Mouse (Mus musculus): ENCODE measurements around the gene Bmi1. TPM values are rescaled to one million over a fixed set of nuclear protein-coding genes. Genes with fewer than 3 reads are reported as not detected.

Gene Bmi1
- polyA plus RNA-seq (2012; rRNA removed): 36.2 and 46.9 TPM in 2 replicates

DNA sequence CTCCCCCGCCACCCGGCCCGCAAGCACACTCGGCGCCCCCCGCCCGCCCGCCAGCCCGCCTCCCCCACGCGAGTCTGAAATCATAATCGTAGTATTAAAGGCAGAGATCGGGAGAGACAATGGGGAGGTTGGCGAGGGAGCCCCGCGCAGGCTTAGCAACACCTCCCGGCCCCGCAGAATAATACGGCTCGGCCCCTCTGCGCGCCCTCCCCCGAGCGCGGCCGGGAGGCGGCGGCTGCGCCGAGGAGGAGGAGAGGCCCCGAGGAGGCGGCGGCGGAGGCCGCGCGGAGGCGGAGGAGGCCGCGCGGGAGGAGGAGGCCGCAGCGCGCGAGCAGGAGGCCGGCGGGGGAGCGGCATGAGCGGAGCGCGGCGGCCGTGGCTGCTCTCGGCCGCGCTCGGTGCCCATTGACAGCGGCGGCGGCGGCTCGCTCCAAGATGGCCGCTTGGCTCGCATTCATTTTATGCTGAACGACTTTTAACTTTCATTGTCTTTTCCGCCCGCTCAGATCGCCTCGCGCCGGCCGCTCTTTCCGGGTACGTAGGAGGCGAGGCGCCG lies at the start of gene Bmi1:
Gene Bmi1 (plus strand): TSS at position 83 of the 556 bp plus-strand sequence.
- H3K4me1 ChIP-seq (ENCODE audit: control insufficient read depth, insufficient read depth, low read length): 0 out of 2 replicates have a peak, but pooled peaks cover 4% of the 10 kb centered on the region
- peak within 1 kb of the TSS; percentile 79 for H3K4me3 ChIP-seq (replicated peaks; ENCODE audit: insufficient read depth, low read depth, low read length)
- H3K27ac ChIP-seq (ENCODE audit: insufficient read depth, low read length): peak within 1 kb of the TSS; percentile 100
- WGBS: 1% methylated on average over 72 of the region's 77 CpGs
- TF ChIP-seq CTCF (IDR thresholded peaks at IDR 0.05; ENCODE audit: borderline replicate concordance, insufficient read depth, low read depth, low read length): no peak
- TF ChIP-seq POLR2A (IDR thresholded peaks at IDR 0.05; ENCODE audit: borderline replicate concordance, insufficient read depth, low read length): no peak
- no peaks in the 10 kb centered on the region for H3K27me3 ChIP-seq (ENCODE audit: control insufficient read depth, insufficient read depth, low read length)
- peak; percentile 83 to 84 for DNase-seq

GRCm38 (mm10) chr2:18630547-18630946 lies 46.3 kb upstream of the Bmi1 start:
- no peaks in the 10 kb centered on the region for H3K4me1 ChIP-seq (ENCODE audit: control insufficient read depth, insufficient read depth, low read length)
- no peaks in the 10 kb centered on the region for H3K27me3 ChIP-seq (ENCODE audit: control insufficient read depth, insufficient read depth, low read length)
- no peak for DNase-seq
- 86% methylated on average over 5 of the region's 5 CpGs for WGBS
- no peak for TF ChIP-seq POLR2A (IDR thresholded peaks at IDR 0.05; ENCODE audit: borderline replicate concordance, insufficient read depth, low read length)
- TF ChIP-seq CTCF (IDR thresholded peaks at IDR 0.05; ENCODE audit: borderline replicate concordance, insufficient read depth, low read depth, low read length): no peak
- H3K4me3 ChIP-seq (replicated peaks; ENCODE audit: insufficient read depth, low read depth, low read length): no peak overlapping the region
- no peak overlapping the region for H3K27ac ChIP-seq (ENCODE audit: insufficient read depth, low read length)

- H3K27ac ChIP-seq (ENCODE audit: insufficient read depth, low read length): no peak overlapping the region
- TF ChIP-seq CTCF (IDR thresholded peaks at IDR 0.05; ENCODE audit: borderline replicate concordance, insufficient read depth, low read depth, low read length) (no peak), POLR2A (IDR thresholded peaks at IDR 0.05; ENCODE audit: borderline replicate concordance, insufficient read depth, low read length) (no peak)
- WGBS: 7% methylated on average over 8 of the region's 8 CpGs
These were observed 41.8 kb upstream of the Bmi1 start for GRCm38 (mm10) chr2:18635052-18635451.

GRCm38 (mm10) chr2:18648563-18648962 lies 28.3 kb upstream of the Bmi1 start:
- 81% methylated on average over 4 of the region's 4 CpGs for WGBS
- DNase-seq: no peak
- Histone ChIP-seq H3K27me3 (ENCODE audit: control insufficient read depth, insufficient read depth, low read length) (no peaks in the 10 kb centered on the region), H3K4me1 (ENCODE audit: control insufficient read depth, insufficient read depth, low read length) (no peaks in the 10 kb centered on the region), H3K4me3 (replicated peaks; ENCODE audit: insufficient read depth, low read depth, low read length) (no peak overlapping the region), H3K27ac (ENCODE audit: insufficient read depth, low read length) (no peak overlapping the region)
- TF ChIP-seq POLR2A (IDR thresholded peaks at IDR 0.05; ENCODE audit: borderline replicate concordance, insufficient read depth, low read length) (no peak), CTCF (IDR thresholded peaks at IDR 0.05; ENCODE audit: borderline replicate concordance, insufficient read depth, low read depth, low read length) (no peak)

More at GRCm38 (mm10) chr2:18635052-18635451, 41.8 kb upstream of the Bmi1 start:
- H3K27me3 ChIP-seq (ENCODE audit: control insufficient read depth, insufficient read depth, low read length): no peaks in the 10 kb centered on the region
- H3K4me3 ChIP-seq (replicated peaks; ENCODE audit: insufficient read depth, low read depth, low read length): no peak overlapping the region
- peaks cover 3% of the 10 kb centered on the region; the same call in 1 of the 2 replicates for H3K4me1 ChIP-seq (ENCODE audit: control insufficient read depth, insufficient read depth, low read length)
- peak; percentile 98 to 100 for DNase-seq

DNA sequence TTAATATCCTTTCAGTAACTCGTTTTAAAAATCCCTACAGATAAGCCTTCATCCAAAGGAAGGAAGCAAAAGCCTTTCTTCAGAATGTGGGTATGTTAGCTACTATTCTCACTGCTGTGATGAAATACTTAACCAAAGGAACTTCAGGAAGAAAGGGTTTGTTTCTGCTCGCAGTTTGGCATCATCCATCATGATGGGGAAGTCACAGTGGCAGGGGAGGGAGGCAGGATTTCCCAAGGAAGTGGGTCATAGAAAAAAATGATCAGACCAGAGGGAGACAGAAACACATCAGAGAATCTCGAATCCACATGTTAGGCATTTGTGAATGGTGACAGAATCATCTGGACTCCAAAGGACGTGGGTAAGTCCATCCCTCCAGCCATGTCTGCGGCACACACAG lies 22.0 kb upstream of the Bmi1 start:
- no peak for DNase-seq
- Histone ChIP-seq H3K27me3 (ENCODE audit: control insufficient read depth, insufficient read depth, low read length) (no peaks in the 10 kb centered on the region), H3K4me1 (ENCODE audit: control insufficient read depth, insufficient read depth, low read length) (no peaks in the 10 kb centered on the region), H3K4me3 (replicated peaks; ENCODE audit: insufficient read depth, low read depth, low read length) (no peak overlapping the region), H3K27ac (ENCODE audit: insufficient read depth, low read length) (no peak overlapping the region)
- no peak for TF ChIP-seq POLR2A (IDR thresholded peaks at IDR 0.05; ENCODE audit: borderline replicate concordance, insufficient read depth, low read length)
- no peak for TF ChIP-seq CTCF (IDR thresholded peaks at IDR 0.05; ENCODE audit: borderline replicate concordance, insufficient read depth, low read depth, low read length)
- 68% methylated on average over 5 of the region's 5 CpGs for WGBS

DNA sequence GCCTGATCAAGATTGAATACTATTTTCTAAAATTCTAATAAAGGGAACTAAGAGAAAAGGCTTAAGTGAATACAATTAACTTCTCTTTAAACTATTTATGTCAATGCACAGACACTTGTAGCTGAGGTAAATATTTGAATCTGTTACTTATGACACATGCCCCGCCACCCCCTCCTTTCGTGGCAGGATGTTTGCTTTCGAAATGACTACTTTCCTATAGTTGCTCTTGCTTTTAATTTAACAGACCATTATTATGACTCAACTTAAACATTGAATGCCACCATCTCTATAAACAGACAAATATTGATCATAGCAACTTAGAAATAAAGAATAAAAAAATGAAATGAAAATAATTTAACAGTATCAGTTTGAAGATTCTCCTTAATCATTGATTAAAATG lies 12.8 kb upstream of the Bmi1 start:
- no peak for DNase-seq
- TF ChIP-seq CTCF (IDR thresholded peaks at IDR 0.05; ENCODE audit: borderline replicate concordance, insufficient read depth, low read depth, low read length) (no peak), POLR2A (IDR thresholded peaks at IDR 0.05; ENCODE audit: borderline replicate concordance, insufficient read depth, low read length) (no peak)
- Histone ChIP-seq H3K27me3 (ENCODE audit: control insufficient read depth, insufficient read depth, low read length) (no peaks in the 10 kb centered on the region), H3K4me3 (replicated peaks; ENCODE audit: insufficient read depth, low read depth, low read length) (no peak overlapping the region), H3K4me1 (ENCODE audit: control insufficient read depth, insufficient read depth, low read length) (no peaks in the 10 kb centered on the region), H3K27ac (ENCODE audit: insufficient read depth, low read length) (no peak overlapping the region)
- 96% methylated on average over 3 of the region's 3 CpGs for WGBS

- Histone ChIP-seq H3K27me3 (ENCODE audit: control insufficient read depth, insufficient read depth, low read length) (no peaks in the 10 kb centered on the region), H3K27ac (ENCODE audit: insufficient read depth, low read length) (no peak overlapping the region), H3K4me1 (ENCODE audit: control insufficient read depth, insufficient read depth, low read length) (no peaks in the 10 kb centered on the region; the same call in 1 of the 2 replicates), H3K4me3 (replicated peaks; ENCODE audit: insufficient read depth, low read depth, low read length) (no peak overlapping the region)
- WGBS: 85% methylated on average over 6 of the region's 6 CpGs
- TF ChIP-seq CTCF (IDR thresholded peaks at IDR 0.05; ENCODE audit: borderline replicate concordance, insufficient read depth, low read depth, low read length) (no peak), POLR2A (IDR thresholded peaks at IDR 0.05; ENCODE audit: borderline replicate concordance, insufficient read depth, low read length) (no peak)
- DNase-seq: no peak
These were observed 5.8 kb upstream of the Bmi1 start for GRCm38 (mm10) chr2:18671041-18671440.

- H3K4me1 ChIP-seq (ENCODE audit: control insufficient read depth, insufficient read depth, low read length): no peaks in the 10 kb centered on the region; the same call in 1 of the 2 replicates
- H3K27me3 ChIP-seq (ENCODE audit: control insufficient read depth, insufficient read depth, low read length): no peaks in the 10 kb centered on the region
- peak; percentile 96 to 99 for DNase-seq
- TF ChIP-seq CTCF (IDR thresholded peaks at IDR 0.05; ENCODE audit: borderline replicate concordance, insufficient read depth, low read depth, low read length) (no peak), POLR2A (IDR thresholded peaks at IDR 0.05; ENCODE audit: borderline replicate concordance, insufficient read depth, low read length) (peak; percentile 57; the same call in 1 of the 2 replicates)
- H3K27ac ChIP-seq (ENCODE audit: insufficient read depth, low read length): peak within 1 kb of the TSS; percentile 97
- peak within 1 kb of the TSS; percentile 90 for H3K4me3 ChIP-seq (replicated peaks; ENCODE audit: insufficient read depth, low read depth, low read length)
- WGBS: under 1% methylated on average over 91 of the region's 91 CpGs
These were observed 4.6 kb upstream of the Bmi1 start, which contains the start of gene Commd3 for GRCm38 (mm10) chr2:18672133-18672765. Commd3 (plus strand) TSS chr2:18672384.

Measured in cerebellum, adult 2 months (tissue).